Mouse (Mus musculus) 416B (cell line): Measurements from ENCODE around the gene Gm17949.

Experiments
- DNase-seq: peaks from one replicate; pipeline ENCODE4 v3.0.0; 2011; ENCODE audit warnings: low read depth

The Gm17949 gene

GRCm38 (mm10) chr17:56990115-56990746 lies 21.0 kb upstream of the Gm17949 start, which contains the start of gene Clpp:
TSS of gene Clpp (plus strand) at chr17:56990305.
- DNase-seq, result peak; percentile 98

GRCm38 (mm10) chr17:56990966-56991365 lies 20.3 kb upstream of the Gm17949 start:
- DNase-seq, result peak; percentile 8

- no peak for DNase-seq
These were observed 16.2 kb upstream of the Gm17949 start for GRCm38 (mm10) chr17:56995046-56995445.

- no peak for DNase-seq
These were observed 14.8 kb upstream of the Gm17949 start for GRCm38 (mm10) chr17:56996506-56996905.

- peak; percentile 100 for DNase-seq
These were observed 14.1 kb upstream of the Gm17949 start, which contains the start of gene Alkbh7 for GRCm38 (mm10) chr17:56997029-56997667. TSS of gene Alkbh7 (plus strand) at chr17:56997339.

- no peak for DNase-seq
These were observed 11.9 kb upstream of the Gm17949 start for GRCm38 (mm10) chr17:56999414-56999813.

DNA sequence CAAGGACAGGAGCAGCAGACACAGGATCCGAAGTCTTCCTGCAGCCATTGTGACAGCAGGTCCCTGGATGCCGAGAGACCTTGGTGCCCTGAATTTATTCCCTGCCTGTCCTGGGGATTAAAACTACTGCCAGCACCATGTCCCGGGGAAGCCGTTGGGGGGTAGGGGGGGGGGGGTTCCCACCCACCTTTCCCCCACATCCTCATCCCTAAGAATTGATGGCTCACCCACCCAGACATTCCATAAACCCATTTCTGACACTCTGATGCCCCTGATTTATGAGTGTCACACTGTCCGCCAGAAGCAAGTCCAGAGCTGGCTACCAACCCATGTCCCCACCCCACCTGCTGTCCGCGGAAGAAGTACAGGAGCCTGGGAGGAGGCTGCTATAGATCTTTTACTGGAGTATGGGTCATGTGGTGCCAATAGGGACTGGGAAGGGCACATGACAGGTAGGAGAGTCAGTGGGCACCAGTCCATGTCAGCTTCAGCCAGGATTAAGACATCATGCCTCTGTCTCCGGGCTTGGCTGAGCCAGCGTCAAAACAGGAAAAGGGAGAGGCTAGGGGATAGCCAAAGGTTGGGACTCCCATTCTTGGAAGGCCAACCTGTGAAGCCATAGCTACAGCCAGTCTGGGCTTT lies 11.2 kb upstream of the Gm17949 start, which contains the start of gene Pspn:
Pspn (minus strand) TSS at position 51 of the 642 bp plus-strand sequence.
- no peak for DNase-seq

- no peak for DNase-seq
These were observed 10.0 kb upstream of the Gm17949 start for GRCm38 (mm10) chr17:57001228-57001627.

DNA sequence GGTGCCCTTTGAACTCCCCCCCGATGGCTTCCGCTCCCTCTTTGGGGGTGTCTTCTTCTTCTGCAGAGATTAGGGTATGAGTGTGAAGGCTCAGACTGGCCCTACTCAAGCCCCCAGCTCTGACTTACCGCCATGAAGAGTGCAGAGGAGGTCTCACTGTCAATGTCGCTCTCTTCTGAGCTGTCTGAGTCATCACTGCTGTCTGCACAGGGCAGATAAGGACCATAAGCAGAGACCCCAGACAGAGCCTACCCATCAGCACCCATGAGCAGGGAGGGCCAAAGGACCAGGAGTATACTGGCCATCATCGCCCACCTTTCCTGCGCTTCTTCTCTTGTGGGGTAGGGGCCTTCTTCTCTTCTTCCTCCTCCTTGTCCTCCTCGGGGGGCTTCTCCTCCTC lies 7.3 kb upstream of the Gm17949 start:
- DNase-seq, result no peak

DNA sequence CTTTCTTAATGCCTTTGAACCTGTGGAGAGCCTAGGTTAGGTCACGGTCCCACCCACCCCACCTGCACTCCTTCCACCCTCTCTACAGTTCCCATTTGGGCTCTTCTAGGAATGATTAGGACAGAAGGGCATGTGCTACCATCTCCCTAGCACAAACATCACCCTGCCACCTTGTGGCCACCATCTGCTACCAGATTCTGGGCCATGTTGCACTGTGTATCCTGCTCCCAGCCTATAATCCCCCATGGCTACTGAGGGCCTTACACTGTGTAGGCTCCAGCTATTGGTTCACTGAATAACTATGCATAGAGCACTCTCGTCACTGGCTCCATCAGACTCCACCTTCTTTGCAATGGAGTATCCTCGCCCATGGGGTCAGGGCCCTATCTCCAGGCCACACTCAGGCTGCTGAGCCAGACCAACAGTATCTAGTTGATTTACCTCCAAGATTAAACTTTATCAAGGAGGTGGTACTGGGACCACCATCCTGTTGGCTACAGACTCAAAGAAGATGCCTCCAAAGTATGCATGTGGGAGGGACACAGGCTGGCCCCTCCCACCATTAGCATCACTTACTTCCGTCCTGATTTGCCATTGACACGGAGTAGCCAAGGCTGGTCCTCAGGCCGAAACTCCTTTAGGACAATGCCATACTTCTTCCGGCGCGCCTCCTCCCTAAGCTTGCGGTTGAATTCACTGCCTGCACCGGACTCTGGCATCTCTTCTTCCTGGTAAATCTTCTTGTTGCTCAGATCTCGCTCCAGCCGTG lies 3.9 kb upstream of the Gm17949 start:
- DNase-seq, result peak; percentile 30

GRCm38 (mm10) chr17:57010911-57011235 lies 396 bp upstream of the Gm17949 start:
- no peak for DNase-seq

DNA sequence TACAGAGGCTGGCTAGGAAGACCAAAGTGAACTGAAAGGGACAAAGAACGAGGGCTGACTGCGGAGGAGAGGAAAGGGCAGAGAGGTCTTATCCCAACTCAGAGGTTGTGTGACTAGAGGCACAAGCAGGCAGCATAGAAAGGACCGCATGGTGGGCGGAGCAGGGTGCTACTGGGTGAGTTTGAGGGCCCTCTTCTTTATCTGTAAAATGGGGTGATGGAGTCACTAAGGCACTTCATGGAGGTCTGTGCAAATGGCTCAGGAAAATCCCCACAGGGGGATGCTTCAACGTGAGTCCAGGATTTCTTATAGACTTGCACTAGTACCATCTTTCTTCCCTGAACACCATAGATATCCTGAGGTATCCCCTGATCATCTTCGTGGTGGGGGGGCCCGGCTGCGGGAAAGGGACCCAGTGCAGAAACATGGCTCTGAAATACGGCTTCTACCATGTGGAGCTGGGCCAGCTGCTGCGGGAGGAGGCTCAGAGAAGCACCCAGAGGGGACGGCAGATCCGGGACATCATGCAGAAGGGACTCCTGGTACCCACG lies 1.1 kb downstream of the Gm17949 start:
- DNase-seq, result no peak

- DNase-seq, result no peak
These were observed 8.4 kb downstream of the Gm17949 start for GRCm38 (mm10) chr17:57019693-57020092.

DNA sequence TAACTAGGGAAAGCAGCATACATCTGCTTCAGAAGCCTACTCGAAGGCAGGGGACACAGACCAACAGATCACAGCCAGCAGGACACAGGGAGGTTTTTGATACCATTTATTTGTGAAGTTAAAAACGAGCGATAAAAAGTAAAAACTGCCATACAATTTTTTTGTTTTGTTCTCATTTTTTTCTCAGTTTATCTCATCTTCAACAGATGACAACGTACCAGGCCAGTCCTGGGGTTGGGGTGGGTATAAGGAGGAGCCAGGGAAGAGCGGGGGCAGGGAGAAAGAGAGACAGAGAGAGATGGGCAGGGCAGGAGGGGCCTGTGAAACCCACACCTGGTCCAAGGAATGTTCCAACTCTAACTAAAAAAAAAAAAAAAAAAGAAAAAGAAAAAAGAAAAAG lies 9.7 kb downstream of the Gm17949 start:
- DNase-seq, result no peak

DNA sequence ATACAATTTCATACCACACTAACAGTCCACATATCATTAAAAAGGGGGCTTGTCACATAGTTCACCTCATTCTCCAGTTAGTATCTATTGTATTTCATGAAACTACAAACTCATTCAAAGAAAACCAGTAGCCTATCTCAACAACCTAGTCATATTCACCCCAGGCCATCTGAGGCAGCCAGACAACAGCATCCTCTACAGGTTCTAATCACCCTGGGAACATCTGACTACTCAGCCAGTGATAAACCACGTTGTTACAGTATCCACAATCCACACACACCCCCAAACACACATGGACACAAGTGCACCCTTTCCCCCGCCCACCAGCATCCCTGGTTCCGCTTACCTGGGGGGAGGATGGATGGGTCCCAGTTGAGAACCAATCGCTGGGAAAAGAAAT lies 16.2 kb downstream of the Gm17949 start:
- no peak for DNase-seq

DNA sequence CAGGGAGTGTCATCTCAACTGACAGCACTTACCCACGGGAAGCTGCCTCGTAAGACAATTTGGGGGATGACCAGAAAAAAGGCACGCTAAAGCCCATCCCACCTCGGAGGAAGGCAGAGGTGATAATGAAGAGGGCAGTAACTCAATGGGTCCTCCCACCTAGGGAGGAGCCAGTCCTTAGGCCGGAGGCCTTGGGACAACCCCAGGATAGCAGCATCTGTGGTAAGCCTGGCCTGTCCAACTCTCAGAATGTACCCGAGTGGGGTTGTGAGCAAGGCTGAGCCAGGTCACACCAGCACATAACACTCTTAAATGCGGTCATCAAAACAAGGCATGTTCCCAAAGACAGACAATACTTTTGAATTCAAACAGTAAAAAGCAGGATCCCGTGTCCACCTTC lies 18.4 kb downstream of the Gm17949 start:
- DNase-seq, result peak; percentile 61

DNA sequence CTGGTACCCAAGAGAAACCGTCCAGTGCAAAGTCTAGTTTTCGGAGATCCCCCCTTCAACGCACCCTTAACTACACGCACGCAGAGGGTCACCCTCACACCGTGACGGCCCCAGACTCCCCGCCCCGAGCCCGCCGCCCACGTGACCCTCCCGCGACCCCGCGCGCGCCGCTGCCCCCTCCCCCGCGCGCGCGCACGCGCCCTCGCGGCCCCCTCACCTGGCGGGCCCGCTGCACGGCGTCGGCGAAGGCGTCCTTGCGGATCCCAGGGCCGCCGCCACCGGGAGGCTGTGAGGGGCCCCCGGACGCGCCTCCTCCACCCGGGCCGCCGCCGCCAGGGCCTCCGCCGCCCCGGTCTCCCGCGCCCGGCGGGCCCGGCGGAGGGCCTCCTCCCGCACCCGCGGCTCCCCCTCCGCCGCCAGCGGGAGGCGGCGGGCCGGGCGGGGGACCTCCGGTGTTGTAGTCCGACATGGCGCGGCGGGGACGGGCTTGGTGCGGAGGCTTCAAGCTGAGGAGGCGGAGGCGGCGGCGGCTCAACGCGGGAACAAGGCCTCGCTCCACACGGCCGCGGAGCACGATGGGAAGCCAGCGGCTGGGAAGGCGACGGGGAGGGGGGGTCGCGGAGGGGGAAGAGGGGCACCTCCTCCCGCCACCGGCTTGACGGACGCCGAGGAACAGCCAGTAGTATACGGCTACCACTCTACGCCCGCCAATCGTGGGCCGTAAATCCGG lies 19.8 kb downstream of the Gm17949 start, which contains the start of gene Khsrp:
Khsrp (minus strand) TSS at position 592 of the 730 bp plus-strand sequence.
- DNase-seq, result no peak

DNA sequence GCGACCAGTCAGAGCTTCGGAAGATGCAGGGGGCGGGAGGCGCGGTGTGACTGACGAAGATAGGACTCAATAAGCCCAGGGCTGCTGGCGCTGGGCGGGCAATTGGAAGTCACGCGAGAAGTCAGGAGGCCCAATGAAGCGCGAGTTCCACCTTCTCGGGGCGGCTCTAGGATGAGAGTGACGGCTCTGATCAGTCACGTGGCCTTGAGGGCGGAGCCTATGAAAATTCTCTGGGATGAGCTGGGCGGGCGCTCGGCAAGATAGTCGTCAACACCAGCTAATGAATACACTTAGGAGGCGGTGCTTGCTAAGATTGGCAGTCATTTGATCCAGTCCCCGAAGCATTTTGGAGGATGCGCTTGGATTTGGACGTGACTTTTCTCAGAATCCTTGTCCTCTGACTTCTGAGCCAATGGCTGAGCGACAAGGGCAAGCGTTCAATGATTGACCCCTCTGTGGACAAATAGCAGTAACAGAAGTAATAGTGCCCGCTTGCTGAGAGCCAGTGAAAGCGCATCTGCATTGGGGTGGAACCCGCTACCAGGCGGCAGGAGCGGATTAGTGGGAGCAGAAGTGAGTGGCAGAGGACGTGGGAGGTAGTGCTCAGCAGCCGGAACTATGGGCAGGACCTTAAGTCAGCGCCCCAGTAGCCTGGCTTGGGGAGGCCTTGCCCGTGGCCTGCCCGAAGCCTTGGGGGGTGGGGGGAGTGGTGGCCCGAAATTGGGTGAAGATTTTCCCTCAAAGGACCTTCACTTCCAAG lies 20.6 kb downstream of the Gm17949 start:
- DNase-seq, result peak; percentile 100

GRCm38 (mm10) chr17:57032854-57033253 lies 21.6 kb downstream of the Gm17949 start:
- DNase-seq, result peak; percentile 26

DNA sequence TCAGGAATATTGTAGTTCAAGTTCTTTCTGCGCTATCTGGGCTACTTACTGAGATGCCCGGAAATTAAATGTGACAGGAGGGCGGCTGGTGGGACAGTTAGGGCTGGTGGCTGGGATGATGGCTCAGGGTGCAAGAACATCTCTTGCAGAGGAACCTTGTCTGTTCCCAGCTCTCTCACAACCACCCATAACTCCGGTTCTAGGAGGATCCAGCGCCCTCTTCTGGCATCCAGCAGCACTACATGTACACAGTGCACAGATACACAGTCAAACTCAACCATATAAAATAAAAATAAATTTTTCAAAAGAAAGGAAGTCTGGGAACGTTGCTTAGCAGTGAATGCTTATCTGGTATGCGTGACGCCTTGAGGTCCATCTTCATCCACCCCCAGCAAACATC lies 27.7 kb downstream of the Gm17949 start:
- DNase-seq, result no peak

GRCm38 (mm10) chr17:57041554-57041953 lies 30.3 kb downstream of the Gm17949 start, which contains the start of gene Slc25a41:
TSS of gene Slc25a41 (minus strand) at chr17:57041654.
- no peak for DNase-seq
